Mouse (Mus musculus): Measurements from ENCODE around the gene Pcdh9. TPM values are rescaled to one million over a fixed set of nuclear protein-coding genes. Genes with fewer than 3 reads are reported as not detected.
"Not testable (repeated sequence)": the region's sequence is repeated elsewhere in the genome, so short reads cannot be mapped to it uniquely, and the experiment has no call there.

Pcdh9 gene
- polyA plus RNA-seq, 1 experiment from 2014 or later, result 54.6 TPM

DNA sequence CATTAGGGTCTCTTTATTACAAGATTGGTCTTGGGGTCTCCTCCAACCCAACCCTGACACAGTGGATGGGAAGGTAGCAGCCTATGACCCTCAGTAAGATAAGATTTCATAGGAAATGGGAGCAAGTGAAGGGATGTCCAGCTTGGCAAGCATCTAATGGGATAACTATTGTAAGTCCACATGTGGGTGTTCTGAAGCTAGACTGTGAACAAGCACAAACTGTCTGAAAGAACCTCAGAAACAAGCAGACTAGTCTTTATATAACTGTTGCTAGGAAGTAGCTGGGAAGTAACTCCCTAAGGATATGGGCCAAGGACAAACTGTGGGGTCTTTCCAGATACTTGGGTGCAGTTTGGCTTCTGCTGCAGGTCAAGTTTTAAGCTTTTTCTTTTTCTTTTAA lies 615.7 kb downstream of the Pcdh9 start:
- Histone ChIP-seq H3K4me2 (replicated peaks) (no peak overlapping the region), H3K4me3 (no peak overlapping the region), H3K9ac (no peak overlapping the region), H3K36me3 (no peaks in the 10 kb centered on the region), H3K27me3 (no peaks in the 10 kb centered on the region), H3K4me1 (no peaks in the 10 kb centered on the region), H3K27ac (no peak overlapping the region), H3K9me3 (no peaks in the 10 kb centered on the region)
- ATAC-seq (ENCODE audit: insufficient number of reproducible peaks, insufficient read depth, low FRiP score, low TSS enrichment), result no peak

DNA sequence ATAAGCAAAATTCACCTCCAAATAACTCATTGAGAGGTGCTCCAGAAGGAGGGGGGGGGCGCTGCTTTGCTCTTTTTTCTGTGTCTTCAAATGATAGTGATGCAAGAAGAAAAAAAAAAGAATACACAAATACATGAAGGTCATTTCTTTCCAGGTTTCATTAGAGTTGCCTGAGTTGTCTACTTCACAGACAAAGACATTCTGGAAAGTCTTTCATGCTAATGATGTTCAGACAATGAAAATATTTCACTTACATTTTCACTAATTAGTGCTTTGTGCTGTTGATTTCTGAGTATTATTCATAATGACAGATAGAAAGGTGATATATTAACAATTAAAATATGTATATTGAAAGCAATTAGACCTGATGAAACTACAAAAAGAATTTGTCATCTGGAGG lies 637.1 kb downstream of the Pcdh9 start:
- Histone ChIP-seq H3K9ac (no peak overlapping the region), H3K4me3 (no peak overlapping the region), H3K4me1 (no peaks in the 10 kb centered on the region), H3K27ac (no peak overlapping the region), H3K9me3 (no peaks in the 10 kb centered on the region), H3K4me2 (replicated peaks) (no peak overlapping the region), H3K36me3 (no peaks in the 10 kb centered on the region), H3K27me3 (no peaks in the 10 kb centered on the region)
- no peak for ATAC-seq (ENCODE audit: insufficient number of reproducible peaks, insufficient read depth, low FRiP score, low TSS enrichment)
- 63% methylated on average over 1 of the region's 1 CpGs for WGBS

DNA sequence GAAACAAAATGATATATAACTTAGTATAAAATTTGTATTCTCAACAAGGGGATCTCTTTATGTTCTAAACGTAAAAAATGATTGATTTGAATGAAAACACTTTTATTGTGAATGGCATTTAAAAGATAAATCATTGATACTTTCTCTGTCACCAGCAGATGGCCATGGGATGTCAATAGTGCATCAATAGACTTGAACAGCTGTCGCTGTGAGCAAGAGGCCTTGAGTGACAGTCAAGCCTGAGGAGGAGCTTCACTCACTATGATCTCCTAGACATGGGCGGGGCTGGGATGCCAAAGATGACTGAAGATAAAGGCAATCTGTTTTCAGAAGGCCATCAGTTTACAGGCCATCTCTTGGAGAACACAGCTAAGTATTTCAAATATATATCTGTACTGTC lies 650.2 kb downstream of the Pcdh9 start:
- Histone ChIP-seq H3K4me1 (no peaks in the 10 kb centered on the region), H3K9me3 (no peaks in the 10 kb centered on the region), H3K36me3 (no peaks in the 10 kb centered on the region), H3K4me3 (no peak overlapping the region), H3K27me3 (no peaks in the 10 kb centered on the region), H3K9ac (no peak overlapping the region), H3K27ac (no peak overlapping the region), H3K4me2 (replicated peaks) (no peak overlapping the region)
- ATAC-seq (ENCODE audit: insufficient number of reproducible peaks, insufficient read depth, low FRiP score, low TSS enrichment), result no peak
- 79% methylated on average over 3 of the region's 3 CpGs for WGBS

DNA sequence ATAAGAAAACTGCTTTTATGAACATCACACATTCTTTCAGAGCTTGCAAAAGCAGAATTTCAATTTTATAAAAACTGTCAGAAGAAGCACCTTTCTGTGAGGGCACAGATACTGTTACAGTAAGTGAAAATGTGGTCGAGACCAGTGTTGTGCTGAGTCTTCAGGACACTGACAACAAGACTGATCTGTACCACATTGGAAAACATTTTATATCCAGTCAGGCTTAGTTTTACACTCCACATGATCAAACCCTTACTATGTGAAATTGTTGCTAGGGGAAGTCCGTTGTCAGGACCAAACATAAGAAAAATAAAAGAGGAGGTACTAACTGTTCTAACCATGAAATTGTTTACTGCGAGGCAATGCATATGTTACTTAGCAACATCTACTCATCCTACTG lies 656.1 kb downstream of the Pcdh9 start:
- no peak for ATAC-seq (ENCODE audit: insufficient number of reproducible peaks, insufficient read depth, low FRiP score, low TSS enrichment)
- Histone ChIP-seq H3K4me1 (no peaks in the 10 kb centered on the region), H3K27me3 (no peaks in the 10 kb centered on the region), H3K4me3 (no peak overlapping the region), H3K9ac (no peak overlapping the region), H3K27ac (no peak overlapping the region), H3K9me3 (no peaks in the 10 kb centered on the region), H3K36me3 (no peaks in the 10 kb centered on the region), H3K4me2 (replicated peaks) (no peak overlapping the region)
- WGBS, result 67% methylated on average over 3 of the region's 3 CpGs

DNA sequence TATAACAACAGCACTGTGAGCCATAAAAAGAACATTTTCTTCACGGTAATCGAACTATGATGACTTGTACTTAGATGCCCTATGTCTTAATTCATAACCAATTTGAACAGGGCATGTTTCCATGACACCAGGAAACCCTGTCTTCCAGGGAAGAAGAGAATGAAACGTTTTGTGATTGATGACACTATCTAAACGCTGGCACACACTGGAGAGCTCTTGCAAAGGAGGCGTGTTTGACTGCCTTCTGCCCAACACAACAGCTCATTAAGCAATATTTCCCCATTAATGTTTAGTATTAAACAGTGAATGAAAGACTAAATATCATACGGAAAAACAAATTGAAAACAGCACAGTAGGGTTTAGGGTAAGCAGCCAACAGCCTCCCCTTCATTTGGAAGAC lies 656.9 kb downstream of the Pcdh9 start:
- H3K27ac ChIP-seq, result no peak overlapping the region
- H3K4me3 ChIP-seq, result no peak overlapping the region
- H3K4me2 ChIP-seq (replicated peaks), result no peak overlapping the region
- ATAC-seq (ENCODE audit: insufficient number of reproducible peaks, insufficient read depth, low FRiP score, low TSS enrichment), result no peak
- H3K9ac ChIP-seq, result no peak overlapping the region
- H3K36me3 ChIP-seq, result no peaks in the 10 kb centered on the region
- no peaks in the 10 kb centered on the region for H3K4me1 ChIP-seq
- no peaks in the 10 kb centered on the region for H3K27me3 ChIP-seq
- H3K9me3 ChIP-seq, result no peaks in the 10 kb centered on the region
- 67% methylated on average over 6 of the region's 6 CpGs for WGBS

DNA sequence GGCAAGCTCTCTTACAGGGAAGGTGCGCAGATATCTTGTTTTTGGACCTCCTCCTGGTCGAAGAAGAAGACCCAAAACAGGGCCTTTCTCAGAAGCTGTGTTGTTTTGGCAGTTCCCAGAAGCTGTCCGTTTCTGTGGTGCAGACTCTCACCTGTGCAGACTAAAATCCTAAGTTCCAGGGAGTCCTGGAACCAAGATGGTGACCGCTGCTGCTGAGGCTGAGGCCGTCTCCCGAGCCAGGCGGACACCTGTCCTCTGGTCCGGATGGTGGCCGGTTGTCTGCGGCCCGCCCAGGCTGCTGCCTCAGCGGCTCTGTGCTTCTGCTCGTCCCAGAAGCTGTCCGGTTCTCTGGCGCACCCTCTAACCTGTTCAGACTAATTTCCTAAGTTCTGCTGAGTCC lies 675.6 kb downstream of the Pcdh9 start:
- not testable (repeated sequence) for H3K9me3 ChIP-seq; ATAC-seq (ENCODE audit: insufficient number of reproducible peaks, insufficient read depth, low FRiP score, low TSS enrichment); H3K4me1 ChIP-seq; H3K4me3 ChIP-seq; H3K27me3 ChIP-seq; H3K36me3 ChIP-seq; H3K4me2 ChIP-seq (replicated peaks); H3K27ac ChIP-seq; H3K9ac ChIP-seq
- WGBS, result 93% methylated on average over 11 of the region's 15 CpGs

DNA sequence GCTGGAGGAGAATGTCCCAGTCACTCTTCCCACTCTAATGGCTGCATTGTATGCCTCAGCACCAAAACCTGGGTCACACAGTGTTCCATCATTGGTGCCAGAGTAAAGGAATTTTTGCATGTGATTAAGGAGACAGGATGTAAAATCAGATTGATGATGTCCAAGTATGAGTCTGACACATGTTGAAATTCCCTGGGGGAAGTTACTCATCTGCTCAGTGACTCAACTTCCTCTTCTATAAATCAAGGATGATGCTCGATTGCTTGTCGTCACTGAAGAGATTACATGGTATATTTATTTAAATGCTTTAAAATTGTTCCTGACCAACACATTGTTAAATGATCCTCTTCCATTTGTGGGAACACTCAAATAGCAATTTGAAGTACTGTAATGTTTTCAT lies 690.7 kb downstream of the Pcdh9 start:
- no peaks in the 10 kb centered on the region for H3K9me3 ChIP-seq
- WGBS, result 83% methylated on average over 2 of the region's 2 CpGs
- ATAC-seq (ENCODE audit: insufficient number of reproducible peaks, insufficient read depth, low FRiP score, low TSS enrichment), result no peak

DNA sequence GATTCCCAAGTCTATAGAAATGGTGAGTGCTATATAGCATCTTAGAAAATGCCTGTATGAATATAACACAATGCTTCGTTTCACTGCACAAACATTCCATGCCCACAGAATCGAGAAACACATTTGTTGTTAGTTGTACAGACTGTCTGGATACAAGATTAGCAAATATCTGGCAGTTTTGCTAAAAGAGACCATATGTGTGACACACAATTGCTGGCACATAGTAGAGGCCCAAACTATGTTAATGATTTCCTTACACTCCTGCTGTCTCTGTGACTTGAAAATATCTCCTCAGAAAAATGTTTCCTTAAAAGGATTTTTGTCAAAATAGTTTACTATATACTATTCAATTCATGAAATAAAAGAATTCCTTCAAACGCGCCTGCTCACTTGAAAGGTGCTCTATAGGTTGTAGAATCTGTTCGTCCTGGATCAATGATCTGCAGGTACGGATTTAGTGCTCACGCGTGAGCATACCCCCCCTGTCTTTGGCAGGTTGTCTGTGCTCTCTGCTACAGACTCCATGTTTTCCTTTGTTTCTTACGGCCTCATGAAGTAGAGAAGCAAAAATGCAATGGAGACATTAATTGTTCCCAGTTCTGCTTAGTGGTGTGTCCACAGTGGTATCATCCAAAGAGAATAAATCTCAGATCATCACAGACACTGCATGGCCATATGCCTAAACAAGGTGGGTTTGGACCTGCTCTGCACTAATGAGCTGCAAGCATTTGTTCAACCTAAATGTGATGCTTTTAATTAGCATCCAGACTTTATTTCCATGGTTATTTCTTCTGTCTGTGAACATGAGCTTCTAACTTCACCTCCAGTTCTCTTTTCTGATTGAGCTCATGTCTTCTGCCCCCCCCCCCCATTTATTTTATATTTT lies 707.6 kb downstream of the Pcdh9 start:
- Histone ChIP-seq H3K4me2 (replicated peaks) (no peak overlapping the region), H3K4me3 (no peak overlapping the region), H3K9me3 (no peaks in the 10 kb centered on the region), H3K9ac (no peak overlapping the region), H3K4me1 (no peaks in the 10 kb centered on the region), H3K27me3 (no peaks in the 10 kb centered on the region), H3K27ac (no peak overlapping the region), H3K36me3 (no peaks in the 10 kb centered on the region)
- 76% methylated on average over 9 of the region's 9 CpGs for WGBS
- no peak for ATAC-seq (ENCODE audit: insufficient number of reproducible peaks, insufficient read depth, low FRiP score, low TSS enrichment)

More for the DNA sequence above, 690.7 kb downstream of the Pcdh9 start:
- Histone ChIP-seq H3K36me3 (no peaks in the 10 kb centered on the region), H3K4me1 (no peaks in the 10 kb centered on the region), H3K27me3 (no peaks in the 10 kb centered on the region), H3K27ac (no peak overlapping the region), H3K9ac (no peak overlapping the region), H3K4me3 (no peak overlapping the region), H3K4me2 (replicated peaks) (no peak overlapping the region)

DNA sequence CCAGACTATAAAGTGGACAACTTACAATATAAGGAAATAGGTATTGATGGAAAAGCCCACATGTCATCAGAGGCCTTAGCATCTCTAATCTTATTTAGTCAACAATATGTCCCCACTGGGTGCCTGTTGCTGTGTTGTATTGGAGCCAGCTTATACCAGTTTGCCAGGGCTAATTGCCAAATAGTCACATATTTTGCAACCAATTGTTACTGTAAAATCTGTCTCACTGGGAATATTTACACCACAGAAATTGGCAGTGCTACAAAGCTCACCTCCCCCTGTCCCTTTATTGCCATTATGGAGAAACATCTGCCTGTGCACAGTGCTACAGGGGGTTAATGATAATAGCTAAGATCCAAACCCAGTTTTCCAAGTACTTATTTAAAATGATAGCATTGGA lies 721.3 kb downstream of the Pcdh9 start:
- Histone ChIP-seq H3K4me3 (no peak overlapping the region), H3K27me3 (no peaks in the 10 kb centered on the region), H3K4me2 (replicated peaks) (no peak overlapping the region), H3K36me3 (no peaks in the 10 kb centered on the region), H3K4me1 (no peaks in the 10 kb centered on the region), H3K9me3 (no peaks in the 10 kb centered on the region), H3K27ac (no peak overlapping the region), H3K9ac (no peak overlapping the region)
- ATAC-seq (ENCODE audit: insufficient number of reproducible peaks, insufficient read depth, low FRiP score, low TSS enrichment), result no peak

DNA sequence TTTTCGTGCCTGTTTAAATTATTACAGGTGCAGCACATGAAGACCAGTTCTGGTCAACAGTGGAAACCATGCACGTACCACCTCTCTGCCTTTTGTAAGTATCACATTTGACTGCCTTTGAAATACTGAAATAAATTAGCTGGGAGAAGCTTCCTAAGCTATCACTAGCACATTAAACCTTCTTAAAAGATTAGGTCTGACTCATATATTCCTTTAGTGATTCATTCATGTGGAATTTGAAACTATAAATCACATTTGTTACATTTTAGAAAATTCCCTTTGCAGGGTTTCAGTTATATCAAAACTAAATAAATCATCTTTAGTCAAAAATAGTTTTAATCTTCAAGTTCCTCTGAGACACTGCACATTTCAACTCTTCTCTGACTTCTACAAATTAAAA lies 722.1 kb downstream of the Pcdh9 start:
- no peak overlapping the region for H3K27ac ChIP-seq
- ATAC-seq (ENCODE audit: insufficient number of reproducible peaks, insufficient read depth, low FRiP score, low TSS enrichment), result no peak
- WGBS, result 75% methylated on average over 2 of the region's 2 CpGs
- no peak overlapping the region for H3K4me3 ChIP-seq
- no peak overlapping the region for H3K9ac ChIP-seq
- no peaks in the 10 kb centered on the region for H3K27me3 ChIP-seq
- H3K9me3 ChIP-seq, result no peaks in the 10 kb centered on the region
- no peaks in the 10 kb centered on the region for H3K36me3 ChIP-seq
- H3K4me1 ChIP-seq, result no peaks in the 10 kb centered on the region
- no peak overlapping the region for H3K4me2 ChIP-seq (replicated peaks)

DNA sequence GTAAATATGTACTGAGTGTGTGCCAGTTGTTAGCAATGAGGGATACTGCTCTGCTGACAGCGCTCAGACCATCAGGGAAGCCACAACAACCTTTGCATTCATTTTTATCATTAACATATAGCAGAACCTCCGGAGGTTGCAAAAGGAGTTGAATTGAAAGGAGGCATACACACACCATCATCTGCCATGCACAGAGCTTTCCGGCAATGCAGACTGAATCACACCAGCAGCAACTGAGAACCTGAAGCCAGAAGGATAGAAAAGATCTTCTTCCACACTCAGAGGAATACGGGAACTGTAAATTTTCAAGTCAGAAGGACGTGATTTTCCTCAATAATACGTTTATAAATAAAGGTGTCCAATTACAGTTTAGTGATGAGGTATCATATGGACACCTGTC lies 747.1 kb downstream of the Pcdh9 start:
- no peak overlapping the region for H3K27ac ChIP-seq
- 72% methylated on average over 6 of the region's 6 CpGs for WGBS
- H3K9me3 ChIP-seq, result no peaks in the 10 kb centered on the region
- no peak for ATAC-seq (ENCODE audit: insufficient number of reproducible peaks, insufficient read depth, low FRiP score, low TSS enrichment)
- H3K27me3 ChIP-seq, result no peaks in the 10 kb centered on the region
- no peaks in the 10 kb centered on the region for H3K36me3 ChIP-seq
- H3K4me2 ChIP-seq (replicated peaks), result no peak overlapping the region
- H3K4me1 ChIP-seq, result no peaks in the 10 kb centered on the region
- H3K4me3 ChIP-seq, result no peak overlapping the region
- H3K9ac ChIP-seq, result no peak overlapping the region

DNA sequence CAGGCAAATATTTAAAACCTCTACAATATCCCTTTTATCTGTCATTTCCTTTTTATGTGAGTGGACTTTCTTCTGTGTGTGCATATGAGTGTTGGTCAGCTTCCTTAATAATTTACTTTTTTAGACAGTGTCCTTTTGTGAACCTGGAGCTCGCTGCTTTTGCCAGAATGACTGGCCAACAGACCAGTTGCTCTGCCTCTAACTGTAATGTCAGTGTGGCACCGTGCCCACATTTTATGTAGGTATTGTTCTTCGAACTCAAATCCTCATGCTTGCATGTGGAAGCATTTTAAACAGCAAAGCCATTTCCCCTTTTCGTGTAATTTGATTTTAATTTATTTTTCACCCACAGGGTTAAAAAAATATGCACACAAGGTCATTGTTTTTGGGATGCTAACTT lies 748.4 kb downstream of the Pcdh9 start:
- 63% methylated on average over 4 of the region's 4 CpGs for WGBS
- H3K4me2 ChIP-seq (replicated peaks), result no peak overlapping the region
- no peaks in the 10 kb centered on the region for H3K4me1 ChIP-seq
- no peak for ATAC-seq (ENCODE audit: insufficient number of reproducible peaks, insufficient read depth, low FRiP score, low TSS enrichment)
- no peak overlapping the region for H3K9ac ChIP-seq
- H3K27me3 ChIP-seq, result no peaks in the 10 kb centered on the region
- no peak overlapping the region for H3K27ac ChIP-seq
- H3K4me3 ChIP-seq, result no peak overlapping the region
- H3K36me3 ChIP-seq, result no peaks in the 10 kb centered on the region
- H3K9me3 ChIP-seq, result no peaks in the 10 kb centered on the region

Measured in embryonic facial prominence, embryonic 12.5 days (tissue).